Mouse (Mus musculus) hindbrain, embryonic 11.5 days (tissue): ENCODE data around the gene Bpnt1. TPM values are rescaled to one million over a fixed set of nuclear protein-coding genes. Genes with fewer than 3 reads are reported as not detected.
A peak's percentile ranks its signal among the peaks of the same experiment; 100 is the strongest.
"Not testable (repeated sequence)": the region's sequence is repeated elsewhere in the genome, so short reads cannot be mapped to it uniquely, and the experiment has no call there.

Experiments
- ATAC-seq: fragments of 200-750 bp; cut with Nextera tagmentation; 2 replicates; pipeline ENCODE4 v1.8.0; 2017; ENCODE audit warnings: mild to moderate bottlenecking, moderate TSS enrichment, moderate library complexity; ENCODE audit not compliant: low FRiP score
- DNase-seq: peaks from one replicate; pipeline ENCODE4 v3.0.0-alpha.2; 2015; ENCODE audit warnings: low spot score
- H3K27ac ChIP-seq: fragments of 300-500 bp; sonication (generic); 2 replicates; pipeline ENCODE4 v1.5.1; 2014; ENCODE audit warnings: mild to moderate bottlenecking, low read depth, low read length
- H3K27me3 ChIP-seq: fragments of 300-500 bp; sonication (generic); 2 replicates; pipeline ENCODE4 v1.6.1; 2014; ENCODE audit warnings: mild to moderate bottlenecking, low read length, moderate library complexity, mixed read lengths; ENCODE audit not compliant: control insufficient read depth, insufficient read depth
- H3K36me3 ChIP-seq: fragments of 300-500 bp; sonication (generic); 2 replicates; pipeline ENCODE4 v1.6.1; 2014; ENCODE audit warnings: mild to moderate bottlenecking, low read length, moderate library complexity, mixed read lengths; ENCODE audit not compliant: control insufficient read depth, insufficient read depth
- H3K4me1 ChIP-seq: fragments of 300-500 bp; sonication (generic); replicated peaks from 2 replicates; pipeline ENCODE4 v1.6.1; 2014; ENCODE audit warnings: low read length, mixed read lengths; ENCODE audit not compliant: control insufficient read depth, insufficient read depth
- H3K4me2 ChIP-seq: fragments of 300-500 bp; sonication (generic); replicated peaks from 2 replicates; pipeline ENCODE4 v1.6.1; 2014; ENCODE audit warnings: mild to moderate bottlenecking, low read depth, low read length
- H3K4me3 ChIP-seq: fragments of 300-500 bp; sonication (generic); 2 replicates; pipeline ENCODE4 v1.5.1; 2014; ENCODE audit warnings: low read depth, low read length
- H3K9ac ChIP-seq: fragments of 300-500 bp; sonication (generic); 2 replicates; pipeline ENCODE4 v1.6.1; 2014; ENCODE audit warnings: low read depth, low read length
- H3K9me3 ChIP-seq: fragments of 300-500 bp; sonication (generic); 2 replicates; pipeline ENCODE4 v1.6.1; 2016; ENCODE audit warnings: low read length; ENCODE audit not compliant: control insufficient read depth
- WGBS: fragments of 180-500 bp; shearing (Covaris S2); extraction: QIAGEN DNeasy Blood & Tissue Kit; methylation state at CpG from one replicate; pipeline ENCODE4 v1.1.7; 2014; 5-methylcytosine and 5-hydroxymethylcytosine counted together
- polyA plus RNA-seq: library from polyadenylated mRNA; unstranded; fragments of >200 nt; fragmentation: Nextera tagmentation; extraction: Ambion mirVana; gene quantifications from 2 replicates; pipeline ENCODE4 v1.2.1, GENCODE M21; 2014

Gene Bpnt1
- polyA plus RNA-seq, 1 experiment from 2014 or later: 29.0 TPM

DNA sequence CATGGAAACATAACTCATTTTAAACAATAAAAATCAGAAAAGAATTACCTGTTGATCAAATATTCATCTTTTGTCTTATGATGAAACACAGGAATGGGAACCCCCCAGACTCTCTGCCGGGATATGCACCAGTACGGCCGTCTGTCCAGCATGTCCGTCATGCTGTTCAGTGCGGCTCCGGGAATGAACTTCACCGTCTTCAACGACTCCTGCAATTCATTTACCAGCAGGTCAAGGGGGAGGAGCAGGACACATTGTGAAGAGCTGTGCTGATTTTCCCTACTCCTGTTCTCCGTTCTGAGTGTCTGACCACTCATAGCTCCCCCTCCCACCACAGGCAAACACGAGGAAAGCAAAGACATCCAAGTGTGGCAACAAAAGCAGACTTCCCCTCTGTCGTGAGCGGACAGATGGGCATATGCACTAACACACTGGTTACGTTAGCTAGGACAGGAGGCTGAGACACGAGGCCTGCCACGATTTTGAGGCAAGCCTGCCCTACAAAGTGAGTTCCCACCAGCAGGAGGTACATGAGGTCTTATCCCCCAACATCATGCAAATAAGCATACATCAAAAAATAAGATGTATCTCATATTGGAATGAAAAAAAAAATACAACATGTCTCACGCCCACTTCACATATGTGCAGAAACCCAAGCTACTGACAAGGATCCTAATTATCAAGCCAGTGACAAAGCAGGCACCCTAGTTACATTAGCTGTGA is 15.9 kb upstream of the Bpnt1 start:
- no peaks in the 10 kb centered on the region for H3K4me1 ChIP-seq
- H3K9ac ChIP-seq: no peak overlapping the region
- no peak overlapping the region for H3K4me3 ChIP-seq
- H3K36me3 ChIP-seq: peaks cover 7% of the 10 kb centered on the region; the same call in 1 of the 2 replicates
- H3K27ac ChIP-seq: no peak overlapping the region
- no peak overlapping the region for H3K4me2 ChIP-seq
- no peaks in the 10 kb centered on the region for H3K9me3 ChIP-seq
- DNase-seq: no peak
- 89% methylated on average over 16 of the region's 16 CpGs for WGBS
- ATAC-seq: no peak
- no peaks in the 10 kb centered on the region for H3K27me3 ChIP-seq

GRCm38 (mm10) chr1:185327754-185328345 is 4.1 kb upstream of the Bpnt1 start:
- H3K36me3 ChIP-seq, H3K27me3 ChIP-seq, ATAC-seq, H3K4me2 ChIP-seq, H3K9me3 ChIP-seq, DNase-seq, H3K27ac ChIP-seq, H3K9ac ChIP-seq, H3K4me1 ChIP-seq: not testable (repeated sequence)
- H3K4me3 ChIP-seq: peak overlapping the region; percentile 92
- WGBS: 71% methylated on average over 3 of the region's 3 CpGs

- under 1% methylated on average over 62 of the region's 76 CpGs for WGBS
- peak; percentile 94 for DNase-seq
- 0 out of 2 replicates have a peak, but pooled peaks cover 3% of the 10 kb centered on the region for H3K4me1 ChIP-seq
These were observed 3.0 kb upstream of the Bpnt1 start, which contains the start of gene Iars2 for GRCm38 (mm10) chr1:185328721-185329610. TSS of gene Iars2 (minus strand) at chr1:185329396.

GRCm38 (mm10) chr1:185329851-185330250 is 2.1 kb upstream of the Bpnt1 start:
- no peaks in the 10 kb centered on the region for H3K9me3 ChIP-seq
- no peak overlapping the region for H3K27ac ChIP-seq
- no peak for DNase-seq
- H3K4me1 ChIP-seq: 0 out of 2 replicates have a peak, but pooled peaks cover 3% of the 10 kb centered on the region
- H3K27me3 ChIP-seq: no peaks in the 10 kb centered on the region
- H3K9ac ChIP-seq: no peak overlapping the region
- no peak overlapping the region for H3K4me3 ChIP-seq
- H3K36me3 ChIP-seq: no peaks in the 10 kb centered on the region
- ATAC-seq: no peak
- 89% methylated on average over 8 of the region's 8 CpGs for WGBS
- H3K4me2 ChIP-seq: no peak overlapping the region

More at GRCm38 (mm10) chr1:185328721-185329610, 3.0 kb upstream of the Bpnt1 start, which contains the start of gene Iars2:
- ATAC-seq: peak; percentile 87
- Histone ChIP-seq H3K4me2 (peak within 1 kb of the TSS; percentile 74), H3K27me3 (no peaks in the 10 kb centered on the region), H3K9ac (peak within 1 kb of the TSS; percentile 95), H3K27ac (peak within 1 kb of the TSS; percentile 86), H3K4me3 (peak within 1 kb of the TSS; percentile 92), H3K36me3 (no peaks in the 10 kb centered on the region), H3K9me3 (no peaks in the 10 kb centered on the region)

- ATAC-seq (no peak), DNase-seq (peak; percentile 7)
- Histone ChIP-seq H3K36me3 (no peaks in the 10 kb centered on the region), H3K4me1 (0 out of 2 replicates have a peak, but pooled peaks cover 3% of the 10 kb centered on the region), H3K27me3 (no peaks in the 10 kb centered on the region), H3K4me3 (no peak overlapping the region), H3K27ac (no peak overlapping the region), H3K4me2 (no peak overlapping the region; the same call in 1 of the 2 replicates), H3K9ac (no peak overlapping the region), H3K9me3 (no peaks in the 10 kb centered on the region)
- 57% methylated on average over 5 of the region's 5 CpGs for WGBS
These were observed 585 bp upstream of the Bpnt1 start for GRCm38 (mm10) chr1:185331364-185331763.

DNA sequence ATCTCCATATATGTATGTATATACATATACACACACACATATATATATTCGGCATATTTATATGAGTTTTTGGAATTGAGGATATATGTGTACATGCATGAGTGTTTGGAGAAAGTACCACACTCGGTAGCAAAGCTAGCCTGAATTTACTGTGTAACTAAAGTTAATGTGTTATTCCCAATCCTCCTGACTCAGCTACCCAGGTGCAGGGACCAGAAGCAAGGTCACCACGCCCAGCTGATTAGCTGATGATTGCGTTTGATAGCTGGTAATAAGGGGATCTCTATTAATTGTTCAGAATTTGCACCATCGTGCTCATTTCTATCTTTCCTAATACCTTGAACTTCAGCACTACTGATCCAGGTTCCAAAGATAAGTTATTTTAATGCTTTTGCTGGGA is 1.7 kb downstream of the Bpnt1 start:
- H3K9ac ChIP-seq: no peak overlapping the region
- no peak overlapping the region for H3K27ac ChIP-seq
- H3K9me3 ChIP-seq: no peaks in the 10 kb centered on the region
- no peak for ATAC-seq
- DNase-seq: no peak
- H3K4me1 ChIP-seq: 0 out of 2 replicates have a peak, but pooled peaks cover 3% of the 10 kb centered on the region
- no peaks in the 10 kb centered on the region for H3K36me3 ChIP-seq
- 90% methylated on average over 5 of the region's 5 CpGs for WGBS
- H3K27me3 ChIP-seq: no peaks in the 10 kb centered on the region
- no peak overlapping the region for H3K4me2 ChIP-seq
- H3K4me3 ChIP-seq: no peak overlapping the region

GRCm38 (mm10) chr1:185334136-185334535 is 2.2 kb downstream of the Bpnt1 start:
- ATAC-seq (no peak), DNase-seq (no peak)
- Histone ChIP-seq H3K4me3 (no peak overlapping the region), H3K9ac (no peak overlapping the region), H3K36me3 (no peaks in the 10 kb centered on the region), H3K9me3 (no peaks in the 10 kb centered on the region), H3K4me1 (0 out of 2 replicates have a peak, but pooled peaks cover 3% of the 10 kb centered on the region), H3K27ac (no peak overlapping the region), H3K4me2 (no peak overlapping the region), H3K27me3 (no peaks in the 10 kb centered on the region)
- WGBS: 93% methylated on average over 4 of the region's 4 CpGs

- no peak for ATAC-seq
- Histone ChIP-seq H3K4me3 (no peak overlapping the region), H3K4me2 (no peak overlapping the region), H3K4me1 (0 out of 2 replicates have a peak, but pooled peaks cover 3% of the 10 kb centered on the region), H3K36me3 (peaks cover 3% of the 10 kb centered on the region; the same call in 1 of the 2 replicates), H3K27ac (no peak overlapping the region), H3K9me3 (no peaks in the 10 kb centered on the region), H3K9ac (no peak overlapping the region), H3K27me3 (no peaks in the 10 kb centered on the region)
- no peak for DNase-seq
- WGBS: 81% methylated on average over 6 of the region's 6 CpGs
These were observed 3.3 kb downstream of the Bpnt1 start for GRCm38 (mm10) chr1:185335231-185335765.
